Mouse (Mus musculus) lung, embryonic 16.5 days (tissue): ENCODE results near the gene Wtip. TPM values are rescaled to one million over a fixed set of nuclear protein-coding genes. Genes with fewer than 3 reads are reported as not detected.

Experiments
- ATAC-seq: fragments of 200-750 bp; cut with Nextera tagmentation; 2 replicates; pipeline ENCODE4 v1.8.0; 2017; ENCODE audit warnings: low read depth, mild to moderate bottlenecking, moderate library complexity
- H3K27ac ChIP-seq: fragments of 300-500 bp; sonication (generic); 2 replicates; pipeline ENCODE4 v1.5.1; 2014; ENCODE audit warnings: mild to moderate bottlenecking, control low read depth, low read length
- H3K27me3 ChIP-seq: fragments of 300-500 bp; sonication (generic); 2 replicates; pipeline ENCODE4 v1.6.1; 2014; ENCODE audit warnings: low read depth, low read length, mixed read lengths; ENCODE audit not compliant: control insufficient read depth, insufficient read depth
- H3K36me3 ChIP-seq: fragments of 300-500 bp; sonication (generic); 2 replicates; pipeline ENCODE4 v1.6.1; 2014; ENCODE audit warnings: low read length; ENCODE audit not compliant: control insufficient read depth, insufficient read depth
- H3K4me1 ChIP-seq: fragments of 300-500 bp; sonication (generic); replicated peaks from 2 replicates; pipeline ENCODE4 v1.6.1; 2014; ENCODE audit warnings: low read length, mixed read lengths; ENCODE audit not compliant: control insufficient read depth, insufficient read depth
- H3K4me2 ChIP-seq: fragments of 300-500 bp; sonication (generic); 2 replicates; pipeline ENCODE4 v1.6.1; 2014; ENCODE audit warnings: low read depth, low read length, control low read depth
- H3K4me3 ChIP-seq: fragments of 300-500 bp; sonication (generic); 2 replicates; pipeline ENCODE4 v1.5.1; 2014; ENCODE audit warnings: mild to moderate bottlenecking, low read length, control low read depth
- H3K9ac ChIP-seq: fragments of 300-500 bp; sonication (generic); 2 replicates; pipeline ENCODE4 v1.6.1; 2014; ENCODE audit warnings: low read length, control low read depth
- H3K9me3 ChIP-seq: fragments of 300-500 bp; sonication (generic); 2 replicates; pipeline ENCODE4 v1.6.1; 2016; ENCODE audit warnings: low read length; ENCODE audit not compliant: control insufficient read depth
- WGBS: fragments of 180-500 bp; shearing (Covaris S2); extraction: QIAGEN DNeasy Blood & Tissue Kit; methylation state at CpG from one replicate; pipeline ENCODE4 v1.1.7; 2014; 5-methylcytosine and 5-hydroxymethylcytosine counted together
- polyA plus RNA-seq: library from polyadenylated mRNA; unstranded; fragments of >200 nt; fragmentation: Nextera tagmentation; extraction: Ambion mirVana; gene quantifications from 2 replicates; pipeline ENCODE4 v1.2.1, GENCODE M21; 2015

Wtip gene
- polyA plus RNA-seq, 1 experiment from 2014 or later: 7.2 TPM

DNA sequence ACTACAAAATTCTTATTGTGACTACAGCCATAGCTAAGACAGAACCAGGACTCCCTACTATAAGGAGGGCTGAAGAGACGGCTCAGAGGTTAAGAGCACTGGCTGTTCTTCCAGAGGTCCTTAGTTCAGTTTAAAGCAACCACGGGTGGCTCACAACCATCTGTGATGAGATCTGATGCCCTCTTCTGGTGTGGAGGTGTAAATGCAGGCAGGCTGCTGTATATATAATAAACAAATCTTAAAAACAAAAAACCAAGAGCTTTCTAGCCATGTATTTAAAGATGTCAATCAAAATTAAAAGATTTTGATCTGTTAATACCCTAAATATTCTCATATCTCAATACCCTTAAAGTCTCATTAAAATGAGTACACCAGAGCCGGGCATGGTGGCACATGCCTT, 26.1 kb upstream of the Wtip start:
- no peak overlapping the region for H3K27ac ChIP-seq
- peaks cover 78% of the 10 kb centered on the region for H3K36me3 ChIP-seq
- 87% methylated on average over 3 of the region's 3 CpGs for WGBS

DNA sequence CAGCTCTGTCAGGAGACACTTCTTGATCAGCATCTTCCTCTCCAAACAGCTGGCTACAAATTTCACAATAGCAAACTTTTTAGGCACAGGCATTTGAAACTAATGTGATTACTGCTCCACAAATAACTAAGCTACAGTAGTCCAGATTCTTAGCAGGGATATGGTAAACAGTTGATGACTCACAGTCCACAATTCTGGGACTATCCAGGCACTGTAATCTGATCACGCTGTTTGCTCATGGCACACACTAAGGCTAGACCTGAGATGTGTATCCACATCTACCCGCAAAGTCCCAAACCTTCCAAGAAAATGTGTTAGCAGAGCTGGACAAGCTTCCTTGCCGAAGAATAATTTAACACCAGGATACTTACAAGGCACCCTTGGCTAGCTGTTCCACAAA, 24.9 kb upstream of the Wtip start:
- H3K4me3 ChIP-seq: no peak overlapping the region
- no peaks in the 10 kb centered on the region for H3K27me3 ChIP-seq
- no peaks in the 10 kb centered on the region for H3K9me3 ChIP-seq
- H3K4me1 ChIP-seq: no peaks in the 10 kb centered on the region
- peaks cover 74% of the 10 kb centered on the region for H3K36me3 ChIP-seq
- WGBS: 90% methylated on average over 3 of the region's 3 CpGs
- H3K4me2 ChIP-seq: no peak overlapping the region
- H3K9ac ChIP-seq: no peak overlapping the region
- no peak for ATAC-seq
- no peak overlapping the region for H3K27ac ChIP-seq

More for the DNA sequence above, 26.1 kb upstream of the Wtip start:
- Histone ChIP-seq H3K27me3 (no peaks in the 10 kb centered on the region), H3K4me1 (no peaks in the 10 kb centered on the region), H3K9me3 (no peaks in the 10 kb centered on the region), H3K9ac (no peak overlapping the region), H3K4me2 (no peak overlapping the region), H3K4me3 (no peak overlapping the region)
- no peak for ATAC-seq

DNA sequence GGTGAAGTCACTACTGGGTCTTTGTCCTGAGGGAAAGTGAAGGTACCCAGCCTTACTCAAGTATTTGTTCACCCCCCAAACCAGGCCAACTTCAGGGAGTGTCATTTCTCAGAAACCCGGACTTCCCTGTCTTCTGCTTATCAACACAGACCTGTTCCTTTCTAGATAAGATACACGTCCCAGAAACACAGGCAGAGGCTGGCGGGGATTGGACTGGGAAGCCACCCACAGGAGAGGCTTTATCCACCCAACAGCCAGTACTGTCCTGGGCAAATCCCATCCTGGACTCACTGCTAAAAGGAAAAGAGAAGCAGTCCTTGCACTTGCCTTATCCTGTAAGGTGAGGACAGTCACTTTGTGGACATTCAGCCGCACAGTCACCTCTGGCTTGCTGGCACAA, 14.1 kb upstream of the Wtip start:
- no peak for ATAC-seq
- Histone ChIP-seq H3K27me3 (no peaks in the 10 kb centered on the region), H3K4me1 (no peaks in the 10 kb centered on the region), H3K9ac (no peak overlapping the region), H3K27ac (no peak overlapping the region), H3K4me3 (no peak overlapping the region), H3K9me3 (no peaks in the 10 kb centered on the region), H3K4me2 (no peak overlapping the region), H3K36me3 (peaks cover 77% of the 10 kb centered on the region)
- WGBS: 70% methylated on average over 4 of the region's 4 CpGs

DNA sequence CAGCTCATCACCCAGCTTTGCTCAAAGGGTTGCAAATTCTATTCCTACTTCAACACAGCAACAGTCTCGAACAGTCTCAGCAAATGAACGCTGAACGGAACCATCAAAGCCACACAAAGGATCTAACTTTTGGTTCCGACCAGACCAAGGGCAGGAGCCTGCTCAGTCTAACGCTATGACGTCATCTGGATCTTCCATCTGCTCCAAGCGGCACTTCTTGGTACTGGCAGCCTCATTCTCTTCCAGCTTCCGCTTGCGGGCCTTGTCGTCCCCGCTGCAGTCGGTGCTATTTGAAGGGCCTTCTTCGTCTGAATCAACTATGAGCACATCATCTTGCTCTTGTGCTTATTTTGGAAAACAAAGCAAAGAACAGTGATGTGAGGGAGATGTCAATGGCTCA, 8.1 kb upstream of the Wtip start:
- Histone ChIP-seq H3K36me3 (peaks cover 61% of the 10 kb centered on the region), H3K4me2 (no peak overlapping the region), H3K27me3 (no peaks in the 10 kb centered on the region), H3K9ac (no peak overlapping the region), H3K4me3 (no peak overlapping the region), H3K27ac (no peak overlapping the region), H3K9me3 (no peaks in the 10 kb centered on the region), H3K4me1 (no peaks in the 10 kb centered on the region)
- 93% methylated on average over 13 of the region's 13 CpGs for WGBS
- ATAC-seq: no peak

DNA sequence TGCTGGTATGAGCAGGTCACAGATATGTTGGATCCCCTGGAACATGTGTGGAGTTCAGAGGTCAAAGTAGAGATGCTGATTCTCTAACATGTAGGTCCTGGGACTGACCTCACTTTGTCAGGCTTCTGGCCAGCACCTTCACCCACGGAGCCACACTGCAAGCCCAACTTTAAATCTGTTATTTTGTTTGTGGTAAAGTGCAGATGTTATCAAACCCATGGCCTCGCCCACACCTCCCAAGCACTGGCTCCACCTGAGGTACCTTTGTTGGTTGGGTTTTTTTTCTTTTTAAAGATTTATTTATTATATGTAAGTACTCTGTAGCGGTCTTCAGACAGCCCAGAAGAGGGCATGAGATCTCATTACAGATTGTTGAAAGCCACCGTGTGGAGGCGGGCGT, 6.4 kb upstream of the Wtip start:
- Histone ChIP-seq H3K27me3 (no peaks in the 10 kb centered on the region), H3K4me1 (no peaks in the 10 kb centered on the region), H3K9ac (no peak overlapping the region), H3K4me2 (no peak overlapping the region), H3K4me3 (no peak overlapping the region), H3K9me3 (no peaks in the 10 kb centered on the region), H3K36me3 (peaks cover 46% of the 10 kb centered on the region), H3K27ac (no peak overlapping the region)
- 82% methylated on average over 6 of the region's 6 CpGs for WGBS
- ATAC-seq: no peak

DNA sequence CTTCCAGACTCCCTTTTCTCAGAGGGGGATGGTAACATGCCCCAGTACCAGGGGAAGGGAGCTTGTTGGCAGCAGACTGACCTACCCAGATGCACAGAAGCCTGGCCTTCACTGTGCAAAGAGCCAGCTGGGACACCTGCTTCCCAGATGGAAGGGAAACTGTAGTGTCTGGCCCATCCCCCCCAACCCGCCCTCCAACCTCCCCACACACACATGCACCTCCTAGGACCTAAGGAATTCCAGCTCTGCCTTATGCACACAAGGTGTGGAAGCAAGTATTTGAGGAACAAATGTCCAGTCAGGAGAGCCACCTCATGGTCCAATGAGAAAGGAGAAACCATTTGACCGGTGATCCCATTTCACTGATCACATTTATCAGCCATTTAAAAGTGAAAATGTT, 1.3 kb upstream of the Wtip start:
- no peak overlapping the region for H3K9ac ChIP-seq
- no peaks in the 10 kb centered on the region; the same call in 1 of the 2 replicates for H3K36me3 ChIP-seq
- peaks cover 18% of the 10 kb centered on the region for H3K4me1 ChIP-seq
- no peak overlapping the region for H3K4me2 ChIP-seq
- H3K27me3 ChIP-seq: no peaks in the 10 kb centered on the region
- peak; percentile 24 for ATAC-seq
- H3K4me3 ChIP-seq: no peak overlapping the region
- H3K27ac ChIP-seq: peak overlapping the region; percentile 87
- H3K9me3 ChIP-seq: no peaks in the 10 kb centered on the region
- 71% methylated on average over 2 of the region's 2 CpGs for WGBS

DNA sequence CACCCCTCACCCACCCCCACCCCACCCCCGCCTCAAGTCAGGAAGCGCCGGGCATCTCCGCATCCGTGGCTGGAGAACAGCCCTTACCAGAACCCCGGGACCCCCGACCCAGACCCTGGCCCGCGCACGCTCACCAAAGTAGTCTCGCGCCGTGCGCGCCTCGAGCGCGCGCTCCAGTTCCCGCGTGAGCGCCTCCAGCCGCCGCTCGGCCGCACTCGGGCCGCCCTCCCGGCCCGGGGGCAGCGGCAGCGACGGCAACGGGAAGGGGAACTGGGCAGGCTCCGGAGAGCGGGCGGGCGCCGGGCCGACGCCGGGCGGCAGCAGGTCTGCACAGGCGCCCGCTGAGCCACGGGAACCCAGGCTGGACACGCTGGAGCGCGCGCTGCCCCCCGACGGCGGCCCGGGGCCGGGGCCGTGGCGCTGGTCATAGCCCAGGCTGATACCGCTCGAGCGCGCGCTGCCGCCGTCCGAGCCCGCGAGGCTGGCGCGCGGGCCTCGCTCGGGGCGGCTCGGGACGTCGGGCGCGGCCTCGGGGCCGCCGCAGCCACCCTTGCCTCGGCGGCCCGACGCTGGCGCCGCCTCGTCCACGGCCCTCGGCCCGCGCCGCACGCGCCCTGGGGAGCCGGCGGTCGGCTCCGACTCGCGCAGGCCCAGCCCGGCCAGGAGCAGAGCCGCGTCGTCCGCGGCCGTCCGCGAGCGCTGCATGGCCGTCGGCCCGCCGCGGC, 551 bp downstream of the Wtip start:
- Histone ChIP-seq H3K27ac (peak overlapping the region; percentile 87), H3K27me3 (no peaks in the 10 kb centered on the region), H3K9me3 (no peaks in the 10 kb centered on the region), H3K4me3 (peak overlapping the region; percentile 81), H3K9ac (peak overlapping the region; percentile 95), H3K4me2 (peak overlapping the region; percentile 73), H3K36me3 (peaks cover 2% of the 10 kb centered on the region; the same call in 1 of the 2 replicates), H3K4me1 (peaks cover 18% of the 10 kb centered on the region)
- peak; percentile 68 for ATAC-seq
- WGBS: under 1% methylated on average over 95 of the region's 116 CpGs

DNA sequence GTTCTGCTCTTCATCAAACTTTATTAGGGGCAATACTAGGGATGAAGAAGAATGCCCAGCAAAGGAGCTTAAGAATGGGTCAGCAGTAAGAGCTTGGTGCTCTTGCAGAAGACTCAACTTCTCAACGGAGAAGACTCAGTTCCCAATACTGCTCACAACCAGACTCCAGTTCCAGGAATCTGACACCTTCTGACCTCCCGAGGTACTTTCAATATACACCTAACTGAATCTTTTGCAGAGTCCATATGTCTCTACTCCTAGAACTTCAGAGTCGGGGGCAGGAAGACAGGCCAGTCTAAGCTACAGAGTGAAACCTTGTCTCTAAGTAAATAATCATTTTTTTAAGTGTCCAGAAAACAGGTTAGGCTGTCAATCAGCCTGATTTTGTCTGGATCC, 1.1 kb downstream of the Wtip start:
- Histone ChIP-seq H3K4me2 (peak overlapping the region; percentile 73), H3K9me3 (peaks cover 2% of the 10 kb centered on the region; the same call in 1 of the 2 replicates), H3K27ac (peak overlapping the region; percentile 87), H3K4me3 (peak overlapping the region; percentile 81), H3K27me3 (no peaks in the 10 kb centered on the region), H3K4me1 (peaks cover 18% of the 10 kb centered on the region), H3K9ac (peak overlapping the region; percentile 95), H3K36me3 (peaks cover 6% of the 10 kb centered on the region)
- peak; percentile 8 for ATAC-seq
- 1% methylated on average over 3 of the region's 3 CpGs for WGBS

DNA sequence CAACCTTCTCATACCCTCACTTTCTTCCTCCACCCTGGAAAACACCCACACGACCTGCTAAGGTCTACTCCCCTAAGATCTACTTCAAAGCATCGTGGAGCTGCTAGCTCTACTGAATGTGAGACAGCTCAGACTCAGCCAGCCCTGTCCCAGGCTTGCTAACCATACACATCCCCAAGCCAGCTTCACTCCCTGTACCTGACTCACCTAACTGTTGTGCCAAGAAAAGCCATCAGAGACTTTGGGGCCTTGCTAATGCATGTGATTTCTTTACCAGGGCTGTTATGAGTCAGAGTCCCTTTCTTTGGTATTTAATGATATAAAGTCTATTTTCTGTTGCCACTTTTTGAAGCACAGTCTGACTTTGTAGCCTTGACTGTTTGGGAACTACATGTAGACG, 1.9 kb downstream of the Wtip start:
- H3K4me3 ChIP-seq: peak overlapping the region; percentile 81
- peaks cover 18% of the 10 kb centered on the region for H3K4me1 ChIP-seq
- WGBS: 51% methylated on average over 3 of the region's 3 CpGs
- H3K9ac ChIP-seq: peak overlapping the region; percentile 21; the same call in 1 of the 2 replicates
- H3K27ac ChIP-seq: no peak overlapping the region
- peaks cover 12% of the 10 kb centered on the region for H3K36me3 ChIP-seq
- peak overlapping the region; percentile 73 for H3K4me2 ChIP-seq
- no peaks in the 10 kb centered on the region for H3K27me3 ChIP-seq
- peaks cover 4% of the 10 kb centered on the region; the same call in 1 of the 2 replicates for H3K9me3 ChIP-seq
- ATAC-seq: no peak
